In genomic region chr4:129371391-129371790, GRCm38 (mm10) we compare ENCODE assay signal across 1 mouse cellular context.
TF ChIP-seq lines count a peak whose summit lies in the region.

No protein-coding gene starts in this region.

TF ChIP-seq in MEL, 35 proteins besides CTCF, POLR2A, EP300 and RAD21:
- TF ChIP-seq BHLHE40 (IDR thresholded peaks at IDR 0.05; ENCODE audit: borderline replicate concordance, low read depth, low read length) (no peak), MAX (IDR thresholded peaks at IDR 0.05; ENCODE audit: low read length) (no peak), HCFC1 (IDR thresholded peaks at IDR 0.05; ENCODE audit: low read depth, low read length) (no peak), TBP (IDR thresholded peaks at IDR 0.05; ENCODE audit: low read depth, low read length) (no peak), POLR2AphosphoS2 (IDR thresholded peaks at IDR 0.05; ENCODE audit: low read length) (no peak), MEF2A (IDR thresholded peaks at IDR 0.05; ENCODE audit: extremely low read depth, insufficient replicate concordance, low read depth, low read length, poor library complexity, severe bottlenecking) (no peak), CHD2 (IDR thresholded peaks at IDR 0.05; ENCODE audit: low read length) (no peak), ETS1 (IDR thresholded peaks at IDR 0.05; ENCODE audit: low read depth, low read length) (no peak), KAT2A (conservative IDR thresholded peaks at IDR 0.05; ENCODE audit: low read depth, low read length) (no peak), ZKSCAN1 (IDR thresholded peaks at IDR 0.05; ENCODE audit: low read depth, low read length) (no peak), MAFK (IDR thresholded peaks at IDR 0.05; ENCODE audit: borderline replicate concordance, low read depth, low read length) (no peak), CHD1 (IDR thresholded peaks at IDR 0.05; ENCODE audit: low read depth, low read length) (no peak), JUND (IDR thresholded peaks at IDR 0.05; ENCODE audit: low read depth, low read length) (no peak), ELF1 (IDR thresholded peaks at IDR 0.05; ENCODE audit: low read depth, low read length) (no peak), POLR2AphosphoS5 (IDR thresholded peaks at IDR 0.05; ENCODE audit: borderline replicate concordance, low read depth, low read length) (no peak), MXI1 (IDR thresholded peaks at IDR 0.05; ENCODE audit: low read depth, low read length) (no peak), SMC3 (IDR thresholded peaks at IDR 0.05; ENCODE audit: low read depth, low read length) (no peak), ZNF384 (IDR thresholded peaks at IDR 0.05; ENCODE audit: low read depth, low read length) (no peak), TAL1 (IDR thresholded peaks at IDR 0.05; ENCODE audit: low read length) (no peak), MYC (IDR thresholded peaks at IDR 0.05; ENCODE audit: low read depth, low read length) (no peak)
